Mouse (Mus musculus): ENCODE measurements around the gene Fndc3b. TPM values are rescaled to one million over a fixed set of nuclear protein-coding genes. Genes with fewer than 3 reads are reported as not detected.

Gene Fndc3b
- polyA plus RNA-seq, 1 experiment from 2014 or later, result 14.9 TPM

- Histone ChIP-seq H3K4me2 (ENCODE audit: low read depth, low read length) (no peak overlapping the region), H3K4me1 (ENCODE audit: insufficient read depth) (no peaks in the 10 kb centered on the region), H3K27me3 (ENCODE audit: insufficient read depth, low read length) (no peaks in the 10 kb centered on the region), H3K27ac (ENCODE audit: low read depth) (no peak overlapping the region), H3K9ac (replicated peaks) (no peak overlapping the region), H3K4me3 (ENCODE audit: low read depth, low read length) (no peak overlapping the region), H3K9me3 (ENCODE audit: low read length) (no peaks in the 10 kb centered on the region), H3K36me3 (replicated peaks; ENCODE audit: insufficient read depth, low read length) (peaks cover 20% of the 10 kb centered on the region)
- TF ChIP-seq CTCF (IDR thresholded peaks at IDR 0.05; ENCODE audit: low read depth) (no peak), EP300 (IDR thresholded peaks at IDR 0.05; ENCODE audit: low read depth) (no peak)
- WGBS (ENCODE audit: insufficient replicate concordance), result 47% methylated on average over 4 of the region's 5 CpGs
- ATAC-seq (no peak), DNase-seq (no peak)
These were observed 194.6 kb downstream of the Fndc3b start for GRCm38 (mm10) chr3:27516536-27516935.

- TF ChIP-seq CTCF (IDR thresholded peaks at IDR 0.05; ENCODE audit: low read depth) (no peak), EP300 (IDR thresholded peaks at IDR 0.05; ENCODE audit: low read depth) (no peak)
- 79% methylated on average over 10 of the region's 10 CpGs for WGBS (ENCODE audit: insufficient replicate concordance)
- DNase-seq, result no peak
- Histone ChIP-seq H3K9me3 (ENCODE audit: low read length) (no peaks in the 10 kb centered on the region), H3K36me3 (replicated peaks; ENCODE audit: insufficient read depth, low read length) (peaks cover 24% of the 10 kb centered on the region), H3K27me3 (ENCODE audit: insufficient read depth, low read length) (no peaks in the 10 kb centered on the region), H3K4me3 (ENCODE audit: low read depth, low read length) (no peak overlapping the region), H3K4me2 (ENCODE audit: low read depth, low read length) (no peak overlapping the region), H3K27ac (ENCODE audit: low read depth) (no peak overlapping the region), H3K9ac (replicated peaks) (no peak overlapping the region), H3K4me1 (ENCODE audit: insufficient read depth) (no peaks in the 10 kb centered on the region)
- ATAC-seq, result no peak
These were observed 199.3 kb downstream of the Fndc3b start for GRCm38 (mm10) chr3:27511765-27512164.

DNA sequence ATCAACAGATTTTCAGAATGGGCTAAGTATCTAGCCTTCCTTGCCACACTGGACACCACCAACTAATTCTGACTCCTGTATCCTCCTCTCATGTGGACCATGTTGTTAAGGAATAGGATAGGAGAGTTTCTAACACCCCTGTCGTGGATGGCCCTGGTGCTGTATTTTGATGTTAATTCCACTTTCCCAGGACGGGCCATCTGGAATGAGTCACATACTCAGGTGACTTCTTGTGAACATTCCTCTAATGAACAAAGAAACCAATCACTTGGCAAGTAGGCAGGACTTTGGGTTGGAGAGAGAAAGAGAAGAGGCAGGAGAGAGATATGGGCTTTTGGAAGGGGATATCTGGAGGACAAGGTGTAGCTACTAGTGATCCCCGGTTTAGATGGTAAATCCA is 204.2 kb downstream of the Fndc3b start:
- Histone ChIP-seq H3K9me3 (ENCODE audit: low read length) (no peaks in the 10 kb centered on the region), H3K36me3 (replicated peaks; ENCODE audit: insufficient read depth, low read length) (peaks cover 42% of the 10 kb centered on the region), H3K27me3 (ENCODE audit: insufficient read depth, low read length) (no peaks in the 10 kb centered on the region), H3K4me1 (ENCODE audit: insufficient read depth) (no peaks in the 10 kb centered on the region), H3K9ac (replicated peaks) (no peak overlapping the region), H3K4me2 (ENCODE audit: low read depth, low read length) (no peak overlapping the region), H3K4me3 (ENCODE audit: low read depth, low read length) (no peak overlapping the region), H3K27ac (ENCODE audit: low read depth) (no peak overlapping the region)
- TF ChIP-seq EP300 (IDR thresholded peaks at IDR 0.05; ENCODE audit: low read depth) (no peak), CTCF (IDR thresholded peaks at IDR 0.05; ENCODE audit: low read depth) (no peak)
- 80% methylated on average over 3 of the region's 3 CpGs for WGBS (ENCODE audit: insufficient replicate concordance)
- no peak for ATAC-seq
- no peak for DNase-seq

- WGBS (ENCODE audit: insufficient replicate concordance), result 86% methylated on average over 3 of the region's 3 CpGs
- no peaks in the 10 kb centered on the region for H3K27me3 ChIP-seq (ENCODE audit: insufficient read depth, low read length)
- no peak for DNase-seq
- no peaks in the 10 kb centered on the region for H3K4me1 ChIP-seq (ENCODE audit: insufficient read depth)
- no peak for ATAC-seq
- H3K27ac ChIP-seq (ENCODE audit: low read depth), result no peak overlapping the region
- no peak overlapping the region for H3K9ac ChIP-seq (replicated peaks)
- no peak for TF ChIP-seq EP300 (IDR thresholded peaks at IDR 0.05; ENCODE audit: low read depth)
- no peak for TF ChIP-seq CTCF (IDR thresholded peaks at IDR 0.05; ENCODE audit: low read depth)
- no peak overlapping the region for H3K4me3 ChIP-seq (ENCODE audit: low read depth, low read length)
- H3K36me3 ChIP-seq (replicated peaks; ENCODE audit: insufficient read depth, low read length), result peaks cover 54% of the 10 kb centered on the region
- no peak overlapping the region for H3K4me2 ChIP-seq (ENCODE audit: low read depth, low read length)
- no peaks in the 10 kb centered on the region for H3K9me3 ChIP-seq (ENCODE audit: low read length)
These were observed 205.5 kb downstream of the Fndc3b start for GRCm38 (mm10) chr3:27505582-27505981.

GRCm38 (mm10) chr3:27503279-27504038 is 207.6 kb downstream of the Fndc3b start:
- 81% methylated on average over 7 of the region's 7 CpGs for WGBS (ENCODE audit: insufficient replicate concordance)
- Histone ChIP-seq H3K36me3 (replicated peaks; ENCODE audit: insufficient read depth, low read length) (peaks cover 68% of the 10 kb centered on the region), H3K4me3 (ENCODE audit: low read depth, low read length) (no peak overlapping the region), H3K9me3 (ENCODE audit: low read length) (no peaks in the 10 kb centered on the region), H3K27me3 (ENCODE audit: insufficient read depth, low read length) (no peaks in the 10 kb centered on the region), H3K27ac (ENCODE audit: low read depth) (no peak overlapping the region), H3K4me2 (ENCODE audit: low read depth, low read length) (no peak overlapping the region), H3K9ac (replicated peaks) (no peak overlapping the region), H3K4me1 (ENCODE audit: insufficient read depth) (no peaks in the 10 kb centered on the region)
- TF ChIP-seq EP300 (IDR thresholded peaks at IDR 0.05; ENCODE audit: low read depth) (no peak), CTCF (IDR thresholded peaks at IDR 0.05; ENCODE audit: low read depth) (no peak)
- ATAC-seq (no peak), DNase-seq (no peak)

GRCm38 (mm10) chr3:27495296-27496073 is 215.6 kb downstream of the Fndc3b start:
- TF ChIP-seq CTCF (IDR thresholded peaks at IDR 0.05; ENCODE audit: low read depth) (no peak), EP300 (IDR thresholded peaks at IDR 0.05; ENCODE audit: low read depth) (no peak)
- WGBS (ENCODE audit: insufficient replicate concordance), result 77% methylated on average over 14 of the region's 14 CpGs
- Histone ChIP-seq H3K4me1 (ENCODE audit: insufficient read depth) (no peaks in the 10 kb centered on the region), H3K9me3 (ENCODE audit: low read length) (no peaks in the 10 kb centered on the region), H3K4me2 (ENCODE audit: low read depth, low read length) (no peak overlapping the region), H3K27me3 (ENCODE audit: insufficient read depth, low read length) (no peaks in the 10 kb centered on the region), H3K36me3 (replicated peaks; ENCODE audit: insufficient read depth, low read length) (peaks cover 56% of the 10 kb centered on the region), H3K4me3 (ENCODE audit: low read depth, low read length) (no peak overlapping the region), H3K27ac (ENCODE audit: low read depth) (no peak overlapping the region), H3K9ac (replicated peaks) (no peak overlapping the region)
- DNase-seq, result no peak
- ATAC-seq, result no peak

All from liver, postnatal 0 days (tissue).